Comparison of ENCODE assay signal across 14 mouse cellular contexts in the genomic region with DNA sequence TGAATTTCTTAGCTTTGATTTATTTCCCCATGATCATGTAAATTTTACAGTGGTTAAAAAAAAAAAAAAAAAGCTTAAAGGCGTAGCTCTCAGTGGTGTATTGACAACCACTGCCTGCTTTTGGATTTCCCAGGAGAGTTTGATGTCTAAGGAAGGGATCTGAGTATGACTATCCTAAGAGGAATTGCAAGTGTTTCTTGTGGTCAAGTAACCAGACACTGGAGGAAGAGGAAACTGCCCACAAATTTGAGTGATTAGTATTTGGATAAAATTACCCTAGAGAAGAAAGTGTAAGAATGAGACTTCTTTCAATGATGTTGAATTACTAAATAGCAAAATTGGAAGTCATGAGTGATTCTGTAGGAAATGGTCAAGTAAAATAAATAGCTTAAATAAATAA.
"Had no signal": no experiment of that assay in that cellular context is flagged by ENCODE, and none has a peak within 500 bp of the region (broad histone marks: within the 10 kb centered on the region; RNA-seq: fewer than 3 reads in every experiment).

No protein-coding gene starts in this region.

- DNase-seq: kidney, postnatal 10 days; kidney, postnatal 4 days; lung, embryonic 14.5 days; lung, postnatal 10 days; right cerebral cortex, postnatal 4 days; spleen, adult 18-20 months; thymus, adult 18-20 months; thymus, postnatal 14 days had no signal

- H3K4me3 ChIP-seq: limb, embryonic 15.5 days; liver, embryonic 12.5 days; megakaryocyte, embryonic 14.5 days; midbrain, embryonic 15.5 days; neural tube, embryonic 15.5 days had no signal

- H3K4me1 ChIP-seq: limb, embryonic 15.5 days had no signal

- H3K27ac ChIP-seq: limb, embryonic 15.5 days; liver, embryonic 12.5 days; macrophage had no signal

- ATAC-seq: liver, embryonic 12.5 days had no signal
